Mouse (Mus musculus): Measurements from ENCODE around the gene Stab2. TPM values are rescaled to one million over a fixed set of nuclear protein-coding genes. Genes with fewer than 3 reads are reported as not detected.

Stab2 gene
- total RNA-seq, 2 experiments from 2014 or later = 0.32 to 0.54 TPM

DNA sequence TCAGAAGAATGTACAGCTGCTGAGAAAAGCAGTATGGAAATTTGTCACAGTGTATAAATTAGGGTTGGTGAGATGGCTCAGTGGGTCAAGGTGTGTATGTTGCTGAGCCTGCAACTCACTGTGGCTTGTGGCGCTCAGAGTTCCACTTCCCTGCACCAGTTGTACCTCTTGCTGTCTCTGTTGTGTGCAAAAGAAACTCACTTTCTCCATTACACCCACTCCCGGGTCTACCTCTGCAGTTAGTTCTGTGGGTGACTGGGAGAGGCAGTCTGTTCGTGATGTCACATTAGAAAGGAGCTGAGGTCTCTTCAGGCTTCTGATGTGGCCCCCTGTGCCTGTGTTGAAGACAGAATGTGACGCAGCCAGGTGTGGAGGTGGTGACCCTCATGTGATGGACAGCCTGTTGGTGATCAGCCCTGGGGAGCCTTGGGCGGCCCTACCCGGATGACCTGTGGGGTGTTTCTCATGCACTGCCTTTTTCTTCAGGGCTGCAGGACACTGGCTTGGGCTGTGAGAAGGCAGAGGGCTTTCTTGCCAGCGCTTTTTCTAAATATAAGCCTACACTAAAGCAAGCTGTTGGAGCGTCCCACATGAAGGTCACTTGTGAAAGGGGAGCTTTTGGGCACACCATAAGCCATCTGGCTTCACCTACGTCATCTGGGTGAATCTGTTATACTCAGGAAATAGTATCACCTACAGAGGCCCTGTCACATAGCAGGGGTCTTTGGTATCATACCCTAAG, 212.9 kb downstream of the Stab2 start:
- intact Hi-C loops (cut with DNase I) = no loop called here
- DNase-seq (ENCODE audit: low spot score in 2 of 2) = peak in 1 of 2 experiments; percentile 50

DNA sequence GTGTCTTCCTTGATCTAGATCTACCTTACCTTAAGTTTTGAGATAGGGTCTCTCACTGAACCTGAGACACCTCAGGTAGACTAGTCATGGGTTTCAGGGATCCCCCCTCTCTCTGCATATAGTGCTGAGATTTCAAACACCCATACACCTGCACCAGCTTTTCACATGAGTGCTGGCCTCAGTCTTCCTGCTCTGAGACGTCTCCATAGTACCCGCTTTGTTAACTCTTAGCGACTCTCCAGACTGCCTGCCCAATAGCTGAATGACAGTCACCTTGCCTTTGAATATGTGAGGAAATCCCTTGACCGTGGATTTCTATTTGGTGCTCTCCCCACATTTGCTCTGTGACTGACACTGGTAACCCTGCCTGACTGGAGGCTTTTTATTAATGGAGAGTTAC, 213.6 kb downstream of the Stab2 start:
- DNase-seq (ENCODE audit: low spot score in 2 of 2) = no peak
- intact Hi-C loops (cut with DNase I) = no loop called here

DNA sequence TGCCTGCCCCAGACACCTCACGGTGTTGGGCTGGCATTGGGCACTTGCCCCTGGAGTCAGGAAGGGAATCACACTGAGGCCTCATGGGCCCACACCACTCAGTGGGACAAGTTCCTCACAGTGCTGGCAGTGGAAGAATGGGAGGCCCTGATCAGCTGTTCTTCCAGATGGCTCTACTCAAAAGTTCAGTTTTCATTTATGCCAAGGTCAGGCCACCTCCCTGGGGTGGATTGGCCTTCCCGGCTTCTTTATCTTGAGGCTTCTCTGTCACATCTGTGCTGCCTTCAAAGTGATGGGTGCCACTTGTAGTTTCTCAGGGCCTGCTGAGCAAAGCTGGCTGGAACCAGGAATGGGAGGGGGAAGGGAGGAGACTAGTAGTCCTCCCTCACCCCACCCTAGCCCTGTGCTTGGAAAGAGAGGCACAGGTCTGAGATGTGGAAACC, 214.3 kb downstream of the Stab2 start:
- intact Hi-C loops (cut with DNase I) = no loop called here
- no peak for DNase-seq (ENCODE audit: low spot score in 2 of 2)

DNA sequence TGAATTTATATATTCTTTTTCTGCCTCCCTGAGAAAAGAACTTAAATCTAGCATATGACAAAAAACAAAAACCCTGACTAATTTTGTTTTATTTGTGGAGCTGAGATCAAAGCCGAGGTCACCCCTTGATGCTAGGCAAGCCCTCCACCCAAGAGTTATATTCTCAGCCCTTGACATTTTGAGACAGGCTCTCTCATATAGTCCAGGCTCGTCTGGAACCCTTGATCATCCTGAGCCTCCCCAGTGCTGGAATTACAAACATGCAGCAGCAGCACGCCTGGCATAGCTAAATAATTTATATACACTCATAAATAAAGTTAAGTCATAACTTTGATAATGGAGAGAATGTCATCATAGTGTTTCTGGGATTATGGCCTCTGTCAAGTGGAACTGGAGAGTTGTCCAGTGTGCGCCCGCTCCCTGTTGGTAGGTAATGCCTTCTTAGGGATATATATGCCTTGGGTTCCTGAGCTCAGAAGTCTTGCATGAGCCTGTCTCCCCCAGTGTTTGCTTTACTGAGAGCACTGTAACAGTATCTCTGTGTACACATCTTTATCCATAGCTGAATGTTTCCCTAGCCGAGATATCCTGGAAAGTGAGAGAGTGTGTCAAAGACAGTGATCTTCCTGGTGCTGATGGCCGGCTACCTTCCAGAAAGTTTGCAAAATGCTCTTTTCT, 216.2 kb downstream of the Stab2 start:
- no peak for DNase-seq (ENCODE audit: low spot score in 2 of 2)
- intact Hi-C loops (cut with DNase I) = no loop called here

Other genes with a start within 250 kb of the Stab2 start
- gene Gm49358, start 244.1 kb downstream of the Stab2 start, total RNA-seq (2021) = 10 to 100 TPM; 19.2 to 24.9 TPM
- 10 to 100 TPM; 79.4 to 82.5 TPM for gene Nt5dc3, start 229.0 kb downstream of the Stab2 start, total RNA-seq (2021)
- gene 1700113H08Rik, start 50.0 kb upstream of the Stab2 start, total RNA-seq (2021) = not detected